Mouse (Mus musculus) spleen, adult 2 months (tissue): ENCODE data around the gene Myo1d. TPM values are rescaled to one million over a fixed set of nuclear protein-coding genes. Genes with fewer than 3 reads are reported as not detected.

ENCODE experiments used
- DNase-seq, 2 experiments: peaks; one replicate each; pipeline versions ENCODE4 v3.0.0 to v3.0.0-alpha.2; 2012 to 2021; ENCODE audit warnings: low spot score in 2 of 2, low read depth in 1 of 2
- H3K27ac ChIP-seq: fragments of 200-500 bp; 2 replicates; pipeline ENCODE4 v1.5.1; 2012; ENCODE audit warnings: low read length, inconsistent platforms; ENCODE audit not compliant: insufficient read depth
- H3K27me3 ChIP-seq: fragments of 200-500 bp; 2 replicates; pipeline ENCODE4 v1.6.1; 2012; ENCODE audit warnings: mild to moderate bottlenecking, moderate library complexity, low read length, inconsistent platforms; ENCODE audit not compliant: control insufficient read depth, insufficient read depth
- H3K36me3 ChIP-seq: fragments of 200-500 bp; 2 replicates; pipeline ENCODE4 v1.6.1; 2012; ENCODE audit warnings: mild to moderate bottlenecking, low read length, inconsistent platforms; ENCODE audit not compliant: control insufficient read depth, insufficient read depth
- H3K4me1 ChIP-seq: fragments of 200-500 bp; 2 replicates; pipeline ENCODE4 v1.6.1; 2011; ENCODE audit warnings: inconsistent platforms; ENCODE audit not compliant: control insufficient read depth, insufficient read depth, insufficient read length
- H3K4me3 ChIP-seq: fragments of 200-500 bp; 2 replicates; pipeline ENCODE4 v1.5.1; 2011; ENCODE audit warnings: mild to moderate bottlenecking, inconsistent platforms; ENCODE audit not compliant: insufficient read depth, insufficient read length; ENCODE audit errors: extremely low read depth
- CTCF ChIP-seq: fragments of 200-500 bp; IDR thresholded peaks from 2 replicates; pipeline ENCODE4 v1.5.1; 2011; ENCODE audit warnings: mild to moderate bottlenecking, inconsistent platforms; ENCODE audit not compliant: insufficient read depth, insufficient read length, insufficient replicate concordance; ENCODE audit errors: extremely low read depth
- POLR2A ChIP-seq: fragments of 200-500 bp; IDR thresholded peaks from 2 replicates; pipeline ENCODE4 v1.6.1; 2011; ENCODE audit warnings: low read depth, low read length, inconsistent platforms
- WGBS: fragments of 180-500 bp; shearing (Covaris S2); methylation state at CpG from one replicate; pipeline ENCODE4 v1.1.7; 2018; 5-methylcytosine and 5-hydroxymethylcytosine counted together
- polyA plus RNA-seq: library from polyadenylated mRNA; depleted of rRNA; stranded (reverse); fragments of >200 nt; gene quantifications from 2 replicates; pipeline ENCODE4 v1.2.3, GENCODE M21; 2012; rRNA removed

The Myo1d gene
- polyA plus RNA-seq, 1 experiment = 6.2 TPM

- H3K4me1 ChIP-seq = no peaks in the 10 kb centered on the region
- H3K4me3 ChIP-seq = no peak overlapping the region
- 81% methylated on average over 3 of the region's 3 CpGs for WGBS
- no peaks in the 10 kb centered on the region for H3K27me3 ChIP-seq
- DNase-seq = no peak
- no peak overlapping the region for H3K27ac ChIP-seq
- H3K36me3 ChIP-seq = peaks cover 11% of the 10 kb centered on the region
- TF ChIP-seq CTCF = no peak
- TF ChIP-seq POLR2A = no peak
Observed at GRCm38 (mm10) chr11:80452242-80452641, 327.6 kb downstream of the Myo1d start.

GRCm38 (mm10) chr11:80449859-80450258, 330.0 kb downstream of the Myo1d start:
- H3K4me3 ChIP-seq = no peak overlapping the region
- H3K27me3 ChIP-seq = no peaks in the 10 kb centered on the region
- no peak overlapping the region for H3K27ac ChIP-seq
- H3K4me1 ChIP-seq = no peaks in the 10 kb centered on the region
- no peak for DNase-seq
- TF ChIP-seq CTCF = no peak
- no peak for TF ChIP-seq POLR2A
- 90% methylated on average over 2 of the region's 2 CpGs for WGBS
- peaks cover 16% of the 10 kb centered on the region for H3K36me3 ChIP-seq

- H3K4me3 ChIP-seq = no peak overlapping the region
- no peaks in the 10 kb centered on the region for H3K4me1 ChIP-seq
- H3K27me3 ChIP-seq = no peaks in the 10 kb centered on the region
- WGBS = 96% methylated on average over 3 of the region's 3 CpGs
- H3K27ac ChIP-seq = no peak overlapping the region
- TF ChIP-seq POLR2A (no peak), CTCF (no peak)
- H3K36me3 ChIP-seq = peaks cover 16% of the 10 kb centered on the region
- DNase-seq = no peak
Observed at GRCm38 (mm10) chr11:80446916-80447315, 332.9 kb downstream of the Myo1d start.

Other genes with a start within 250 kb of the Myo1d start
- gene Tmem98, start 30.1 kb upstream of the Myo1d start, polyA plus RNA-seq = 9.6 and 11.4 TPM in 2 replicates
- gene Spaca3, start 78.3 kb upstream of the Myo1d start, polyA plus RNA-seq = not detected in 2 replicates